Mouse (Mus musculus) retina, postnatal 7 days (tissue): ENCODE results near the gene Dcst1.

Source experiments
- DNase-seq: peaks from one replicate; pipeline ENCODE4 v3.0.0-alpha.2; 2012; ENCODE audit warnings: low read depth, low spot score

The Dcst1 gene

GRCm38 (mm10) chr3:89314340-89314739, 50.7 kb downstream of the Dcst1 start:
- DNase-seq: no peak

- peak; percentile 66 for DNase-seq
Measured at GRCm38 (mm10) chr3:89308089-89308488, 57.0 kb downstream of the Dcst1 start.

GRCm38 (mm10) chr3:89305551-89306325, 59.3 kb downstream of the Dcst1 start:
- no peak for DNase-seq

GRCm38 (mm10) chr3:89305105-89305504, 59.9 kb downstream of the Dcst1 start:
- DNase-seq: no peak

- no peak for DNase-seq
Measured at GRCm38 (mm10) chr3:89304440-89304839, 60.6 kb downstream of the Dcst1 start.

GRCm38 (mm10) chr3:89300514-89300913, 64.5 kb downstream of the Dcst1 start:
- DNase-seq: no peak
